Mouse (Mus musculus) midbrain, embryonic 11.5 days (tissue): ENCODE results near the gene Tubb4b. TPM values are rescaled to one million over a fixed set of nuclear protein-coding genes. Genes with fewer than 3 reads are reported as not detected.
"Not testable (repeated sequence)": the region's sequence is repeated elsewhere in the genome, so short reads cannot be mapped to it uniquely, and the experiment has no call there.

Experiments
- ATAC-seq: fragments of 200-750 bp; cut with Nextera tagmentation; 2 replicates; pipeline ENCODE4 v1.8.0; 2017; ENCODE audit warnings: moderate TSS enrichment, moderate library complexity; ENCODE audit not compliant: low FRiP score
- DNase-seq: peaks from one replicate; pipeline ENCODE4 v3.0.0; 2015; ENCODE audit warnings: low spot score; ENCODE audit errors: missing footprints
- H3K27ac ChIP-seq: fragments of 300-500 bp; sonication (generic); 2 replicates; pipeline ENCODE4 v1.5.1; 2014; ENCODE audit warnings: low read depth, low read length
- H3K27me3 ChIP-seq: fragments of 300-500 bp; sonication (generic); 2 replicates; pipeline ENCODE4 v1.6.1; 2014; ENCODE audit warnings: mild to moderate bottlenecking, low read length, moderate library complexity, mixed read lengths; ENCODE audit not compliant: control insufficient read depth, insufficient read depth
- H3K36me3 ChIP-seq: fragments of 300-500 bp; sonication (generic); 2 replicates; pipeline ENCODE4 v1.6.1; 2014; ENCODE audit warnings: mild to moderate bottlenecking, low read length, moderate library complexity, mixed read lengths; ENCODE audit not compliant: control insufficient read depth, insufficient read depth
- H3K4me1 ChIP-seq: fragments of 300-500 bp; sonication (generic); 2 replicates; pipeline ENCODE4 v1.6.1; 2014; ENCODE audit warnings: low read length; ENCODE audit not compliant: control insufficient read depth, insufficient read depth
- H3K4me2 ChIP-seq: fragments of 300-500 bp; sonication (generic); 2 replicates; pipeline ENCODE4 v1.6.1; 2014; ENCODE audit warnings: mild to moderate bottlenecking, moderate library complexity
- H3K4me3 ChIP-seq: fragments of 300-500 bp; sonication (generic); 2 replicates; pipeline ENCODE4 v1.5.1; 2014; ENCODE audit warnings: low read depth, low read length
- H3K9ac ChIP-seq: fragments of 300-500 bp; sonication (generic); 2 replicates; pipeline ENCODE4 v1.6.1; 2014; ENCODE audit warnings: low read length
- H3K9me3 ChIP-seq: fragments of 300-500 bp; sonication (generic); 2 replicates; pipeline ENCODE4 v1.6.1; 2016; ENCODE audit warnings: low read length; ENCODE audit not compliant: control insufficient read depth
- WGBS: fragments of 180-500 bp; shearing (Covaris S2); extraction: QIAGEN DNeasy Blood & Tissue Kit; methylation state at CpG from one replicate; pipeline ENCODE4 v1.1.7; 2014; 5-methylcytosine and 5-hydroxymethylcytosine counted together
- polyA plus RNA-seq: library from polyadenylated mRNA; unstranded; fragments of >200 nt; fragmentation: Nextera tagmentation; extraction: Ambion mirVana; gene quantifications from 2 replicates; pipeline ENCODE4 v1.2.1, GENCODE M21; 2014

Tubb4b gene
- polyA plus RNA-seq, 1 experiment from 2014 or later = 571 TPM

- H3K36me3 ChIP-seq, H3K27me3 ChIP-seq, DNase-seq, H3K27ac ChIP-seq, H3K9me3 ChIP-seq, ATAC-seq: not testable (repeated sequence)
- peak overlapping the region; percentile 91 for H3K9ac ChIP-seq
- H3K4me2 ChIP-seq = peak overlapping the region; percentile 80
- WGBS = 69% methylated on average over 10 of the region's 12 CpGs
- H3K4me3 ChIP-seq = peak overlapping the region; percentile 85
- peaks cover 13% of the 10 kb centered on the region for H3K4me1 ChIP-seq
Measured at GRCm38 (mm10) chr2:25256443-25257109, 32.1 kb upstream of the Tubb4b start.

- H3K4me2 ChIP-seq = peak within 1 kb of the TSS; percentile 80
- peak within 1 kb of the TSS; percentile 85 for H3K4me3 ChIP-seq
- DNase-seq = peak; percentile 100
- peak within 1 kb of the TSS; percentile 32; the same call in 1 of the 2 replicates for H3K27ac ChIP-seq
- ATAC-seq = peak; percentile 92
- H3K9me3 ChIP-seq = no peaks in the 10 kb centered on the region
- peaks cover 13% of the 10 kb centered on the region for H3K4me1 ChIP-seq
- under 1% methylated on average over 39 of the region's 39 CpGs for WGBS
- H3K9ac ChIP-seq = peak within 1 kb of the TSS; percentile 91
- no peaks in the 10 kb centered on the region; the same call in 1 of the 2 replicates for H3K36me3 ChIP-seq
- H3K27me3 ChIP-seq = no peaks in the 10 kb centered on the region
Measured at GRCm38 (mm10) chr2:25255284-25255779, 30.8 kb upstream of the Tubb4b start, which contains the start of gene Tmem203. Tmem203 (plus strand) TSS chr2:25255439.

GRCm38 (mm10) chr2:25252331-25252730 lies 27.8 kb upstream of the Tubb4b start:
- ATAC-seq (no peak), DNase-seq (no peak)
- whole genome bisulfite sequencing = 100% methylated on average over 1 of the region's 1 CpGs
- no peak overlapping the region for H3K27ac ChIP-seq
- H3K27me3 ChIP-seq = no peaks in the 10 kb centered on the region
- no peak overlapping the region for H3K9ac ChIP-seq
- no peaks in the 10 kb centered on the region for H3K9me3 ChIP-seq
- H3K4me1 ChIP-seq = peaks cover 13% of the 10 kb centered on the region
- no peak overlapping the region for H3K4me2 ChIP-seq
- no peaks in the 10 kb centered on the region; the same call in none of the 2 replicates for H3K36me3 ChIP-seq
- H3K4me3 ChIP-seq = no peak overlapping the region

GRCm38 (mm10) chr2:25246183-25247072 lies 21.9 kb upstream of the Tubb4b start, which contains the start of gene AL732309.1:
AL732309.1 (minus strand) TSS chr2:25246863.
- Histone ChIP-seq H3K27ac (no peak within 1 kb of the TSS), H3K36me3 (no peaks in the 10 kb centered on the region; the same call in none of the 2 replicates), H3K4me1 (peaks cover 10% of the 10 kb centered on the region), H3K9me3 (no peaks in the 10 kb centered on the region), H3K9ac (no peak within 1 kb of the TSS), H3K4me3 (no peak within 1 kb of the TSS), H3K27me3 (peaks cover 4% of the 10 kb centered on the region), H3K4me2 (no peak within 1 kb of the TSS)
- WGBS = 90% methylated on average over 10 of the region's 10 CpGs
- ATAC-seq (no peak), DNase-seq (no peak)

DNA sequence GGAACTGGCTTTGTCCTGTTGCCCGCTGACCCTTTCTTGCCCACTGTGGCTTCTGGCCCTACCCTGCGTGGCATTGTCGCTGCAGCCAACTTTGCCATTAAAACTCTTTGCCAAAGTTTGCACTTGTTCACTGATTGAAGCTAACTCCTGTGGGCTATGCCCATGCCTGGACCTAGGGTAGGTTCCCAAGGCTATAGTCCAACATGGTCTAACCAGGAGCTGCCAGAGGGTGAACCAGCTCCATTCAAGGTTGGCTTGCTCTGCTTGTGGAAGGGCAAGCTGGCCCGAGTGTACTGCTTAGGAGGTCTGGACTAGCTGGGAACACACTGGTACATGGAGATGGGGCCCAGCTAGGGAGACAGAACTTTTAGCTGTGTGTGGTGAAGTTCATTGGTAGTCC lies 19.6 kb upstream of the Tubb4b start:
- no peak for DNase-seq
- no peaks in the 10 kb centered on the region for H3K9me3 ChIP-seq
- H3K4me3 ChIP-seq = no peak overlapping the region
- H3K27me3 ChIP-seq = peaks cover 6% of the 10 kb centered on the region
- no peak overlapping the region for H3K9ac ChIP-seq
- H3K4me2 ChIP-seq = no peak overlapping the region
- H3K27ac ChIP-seq = no peak overlapping the region
- peaks cover 18% of the 10 kb centered on the region for H3K4me1 ChIP-seq
- no peak for ATAC-seq
- WGBS = 90% methylated on average over 4 of the region's 4 CpGs
- no peaks in the 10 kb centered on the region; the same call in none of the 2 replicates for H3K36me3 ChIP-seq

GRCm38 (mm10) chr2:25243342-25243741 lies 18.8 kb upstream of the Tubb4b start:
- DNase-seq (no peak), ATAC-seq (no peak)
- H3K9me3 ChIP-seq = no peaks in the 10 kb centered on the region
- H3K4me2 ChIP-seq = peak overlapping the region; percentile 63
- no peak overlapping the region for H3K4me3 ChIP-seq
- H3K27ac ChIP-seq = no peak overlapping the region
- peaks cover 6% of the 10 kb centered on the region for H3K27me3 ChIP-seq
- no peak overlapping the region for H3K9ac ChIP-seq
- H3K4me1 ChIP-seq = peaks cover 18% of the 10 kb centered on the region
- WGBS = 81% methylated on average over 8 of the region's 8 CpGs
- no peaks in the 10 kb centered on the region; the same call in none of the 2 replicates for H3K36me3 ChIP-seq

- peak within 1 kb of the TSS; percentile 57 for H3K9ac ChIP-seq
- H3K27me3 ChIP-seq = peaks cover 6% of the 10 kb centered on the region
- ATAC-seq = peak; percentile 62
- H3K36me3 ChIP-seq = no peaks in the 10 kb centered on the region
- H3K27ac ChIP-seq = no peak within 1 kb of the TSS
- peaks cover 18% of the 10 kb centered on the region for H3K4me1 ChIP-seq
- WGBS = under 1% methylated on average over 24 of the region's 59 CpGs
- peak; percentile 88 for DNase-seq
- peak within 1 kb of the TSS; percentile 63 for H3K4me2 ChIP-seq
- no peaks in the 10 kb centered on the region for H3K9me3 ChIP-seq
- H3K4me3 ChIP-seq = peak within 1 kb of the TSS; percentile 43
Measured at GRCm38 (mm10) chr2:25242101-25242506, 17.6 kb upstream of the Tubb4b start, which contains the start of the genes Rnf208 and Cysrt1. Rnf208 (plus strand) TSS chr2:25242255. Cysrt1 (minus strand) TSS chr2:25242452.

GRCm38 (mm10) chr2:25241438-25241775 lies 16.9 kb upstream of the Tubb4b start:
- H3K9me3 ChIP-seq = no peaks in the 10 kb centered on the region
- ATAC-seq (peak; percentile 18; the same call in 1 of the 2 replicates), DNase-seq (peak; percentile 91)
- peak overlapping the region; percentile 43 for H3K4me3 ChIP-seq
- H3K4me2 ChIP-seq = peak overlapping the region; percentile 63
- H3K36me3 ChIP-seq = no peaks in the 10 kb centered on the region
- no peak overlapping the region for H3K27ac ChIP-seq
- peak overlapping the region; percentile 57 for H3K9ac ChIP-seq
- peaks cover 6% of the 10 kb centered on the region for H3K27me3 ChIP-seq
- peaks cover 18% of the 10 kb centered on the region for H3K4me1 ChIP-seq
- 17% methylated on average over 6 of the region's 6 CpGs for WGBS
